Mouse (Mus musculus): Measurements from ENCODE around the gene Lgr6. TPM values are rescaled to one million over a fixed set of nuclear protein-coding genes. Genes with fewer than 3 reads are reported as not detected.

The Lgr6 gene
- total RNA-seq (2022): 1 to 10 TPM; 1.2 to 2.4 (median 1.7) TPM

DNA sequence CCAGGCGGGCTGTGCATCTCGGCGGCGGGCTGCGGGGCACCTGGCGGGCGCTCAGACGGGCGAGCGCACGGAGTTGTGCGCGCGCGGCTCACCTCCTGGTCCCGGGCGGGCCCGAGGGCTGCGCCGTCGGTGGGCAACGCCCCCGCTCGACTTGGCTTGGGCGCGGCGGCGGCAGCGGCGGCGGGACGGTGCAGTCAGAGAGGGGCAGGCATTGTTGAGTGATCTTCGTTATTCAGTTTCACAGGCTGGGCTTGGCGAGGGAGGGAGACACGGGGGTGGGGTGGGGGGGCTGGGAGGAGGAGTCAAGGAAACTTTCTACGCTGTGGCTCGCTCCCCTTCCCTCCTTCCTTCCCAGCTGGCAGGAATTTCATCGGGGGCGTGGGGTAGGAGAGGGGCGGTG, at the start of gene Lgr6:
Gene Lgr6, minus strand, starts transcription at position 153 of the 400 bp plus-strand sequence.
- no peak for DNase-seq (ENCODE audit: low spot score in 2 of 2)

DNA sequence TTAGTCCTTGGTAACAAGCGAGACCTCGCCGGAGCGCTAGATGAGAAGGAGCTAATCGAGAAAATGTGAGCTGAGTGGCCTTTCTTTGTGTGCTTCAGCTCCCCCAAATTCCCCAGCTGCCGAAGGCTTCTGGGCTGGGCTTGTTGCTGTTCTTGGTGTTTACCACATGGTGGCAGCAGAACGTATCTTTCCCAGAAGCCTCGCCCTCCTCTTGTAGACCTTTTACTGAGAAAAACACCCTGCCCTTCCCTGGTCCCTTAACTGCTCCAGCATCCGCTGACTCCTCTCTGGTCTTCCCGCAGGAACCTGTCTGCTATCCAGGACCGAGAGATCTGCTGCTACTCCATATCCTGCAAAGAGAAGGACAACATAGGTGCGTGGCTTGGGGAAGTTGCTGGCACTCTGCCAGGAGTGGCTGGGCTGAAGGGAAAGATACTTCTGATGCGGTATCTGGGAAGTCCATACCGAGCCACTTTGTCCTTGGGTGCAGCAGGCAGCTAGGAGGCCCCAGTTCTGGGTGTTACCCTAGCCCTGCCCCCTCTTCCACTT, 49.4 kb upstream of the Lgr6 start:
- DNase-seq (ENCODE audit: low spot score in 2 of 2): peak; percentile 70 to 80

DNA sequence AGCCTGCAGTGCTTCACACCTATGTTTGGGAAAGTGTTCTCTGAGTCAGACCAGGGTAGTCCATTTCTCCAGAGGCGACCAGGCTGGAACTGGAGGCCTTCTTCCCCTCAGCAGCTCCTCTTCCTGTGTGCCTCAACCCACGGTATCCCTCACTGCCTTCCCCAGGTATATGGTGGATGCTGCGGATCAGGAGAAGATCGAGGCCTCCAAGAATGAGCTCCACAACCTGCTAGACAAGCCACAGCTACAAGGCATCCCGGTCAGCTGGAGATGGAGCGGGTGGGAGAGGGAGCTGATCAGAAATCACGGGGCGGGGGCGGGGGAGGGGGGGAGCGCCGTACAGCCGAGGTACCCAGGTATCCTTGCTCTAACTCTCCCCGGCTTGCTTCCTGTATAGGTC, 48.9 kb upstream of the Lgr6 start:
- no peak for DNase-seq (ENCODE audit: low spot score in 2 of 2)

DNA sequence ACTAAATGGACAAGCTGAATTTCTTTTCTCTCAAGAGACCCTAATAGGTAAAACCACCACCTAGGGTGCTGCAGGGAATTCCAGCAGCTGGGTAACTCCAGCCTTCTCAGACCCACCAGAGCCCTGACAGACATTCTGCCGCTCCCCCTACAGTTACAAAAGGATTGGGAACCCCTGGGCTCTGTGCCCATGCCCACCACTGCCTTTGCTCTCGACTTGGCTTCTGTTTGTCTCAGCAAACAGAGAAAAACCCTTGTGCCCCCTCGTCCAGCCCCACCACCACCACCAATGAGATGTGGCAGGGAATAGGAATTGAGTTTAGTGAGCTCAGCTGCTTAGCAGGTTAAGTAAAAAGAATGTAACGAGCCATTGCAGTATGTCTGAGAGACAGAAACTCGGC, 43.9 kb upstream of the Lgr6 start:
- no peak for DNase-seq (ENCODE audit: low spot score in 2 of 2)

DNA sequence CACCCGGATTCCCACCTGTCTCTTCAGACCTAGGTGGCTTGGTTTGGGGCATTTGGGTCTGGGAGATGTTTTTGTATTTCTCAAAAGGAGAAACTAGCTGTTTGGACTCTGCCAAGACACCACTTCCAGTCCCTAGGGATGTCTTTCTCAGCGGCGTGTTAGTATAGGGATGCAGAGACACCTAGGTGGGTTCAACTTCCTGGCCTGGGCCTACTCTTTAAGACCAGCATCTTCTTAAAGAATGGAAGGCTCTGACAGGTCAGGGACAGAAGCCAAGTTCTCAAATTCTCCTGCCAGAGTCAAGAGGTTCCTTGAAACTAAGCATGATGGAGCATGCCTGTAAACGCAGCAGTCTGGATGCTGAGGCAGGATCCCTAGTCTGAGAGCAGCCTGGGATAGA, 43.4 kb upstream of the Lgr6 start:
- no peak for DNase-seq (ENCODE audit: low spot score in 2 of 2)

DNA sequence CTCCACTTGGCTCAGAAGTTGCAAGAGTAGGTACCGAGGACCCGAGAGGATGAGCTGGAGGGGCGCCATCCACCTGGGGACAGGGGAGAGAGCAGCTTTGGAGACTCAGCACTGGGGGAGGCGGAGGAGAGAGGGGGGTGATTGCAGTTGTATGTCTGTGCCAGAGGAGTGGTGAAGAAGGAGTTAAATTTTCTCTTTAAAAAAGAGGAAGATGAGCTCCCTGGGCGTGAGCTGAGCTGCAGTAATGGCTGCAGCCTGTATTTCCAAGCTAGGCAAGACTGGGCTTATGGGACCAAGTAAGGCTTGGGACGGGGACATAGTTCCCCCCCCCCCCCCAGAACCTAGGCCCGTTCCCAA, 42.6 kb upstream of the Lgr6 start:
- DNase-seq (ENCODE audit: low spot score in 2 of 2): no peak

DNA sequence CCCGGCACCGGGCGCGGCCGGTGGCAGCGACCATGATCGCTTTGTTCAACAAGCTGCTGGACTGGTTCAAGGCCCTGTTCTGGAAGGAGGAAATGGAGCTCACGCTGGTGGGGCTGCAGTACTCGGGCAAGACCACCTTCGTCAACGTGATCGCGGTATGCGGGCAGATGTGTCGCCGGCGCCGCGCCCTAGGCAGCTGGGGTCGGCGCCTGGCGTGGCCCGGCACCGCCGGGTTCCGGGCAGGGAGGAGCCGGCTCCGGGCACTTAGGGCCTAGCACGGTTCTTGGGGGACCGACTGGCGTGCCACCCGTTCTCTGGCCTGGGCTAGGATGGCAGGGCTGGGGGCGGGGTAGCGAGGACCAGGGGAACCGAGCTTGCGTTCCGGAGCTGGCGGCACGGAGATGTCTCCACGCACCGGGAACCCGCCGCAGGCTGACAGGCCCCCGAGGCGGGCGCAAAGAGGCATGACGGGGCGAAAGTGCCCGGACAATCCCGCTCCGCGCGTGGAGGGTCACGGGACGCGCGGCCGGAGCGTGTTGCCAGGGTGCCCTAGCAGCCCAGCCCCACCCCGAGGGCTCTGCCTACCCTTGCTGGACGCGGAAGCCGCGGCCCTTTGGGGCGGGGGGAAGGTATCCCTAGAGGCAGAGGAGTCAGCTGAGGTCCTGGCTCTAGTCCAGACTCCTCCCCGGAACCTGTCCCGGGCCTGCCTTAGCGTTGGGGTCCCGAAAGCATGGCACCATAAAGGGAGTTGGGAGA, 42.0 kb upstream of the Lgr6 start:
- DNase-seq (ENCODE audit: low spot score in 2 of 2): peak in 1 of 2 experiments; percentile 83

DNA sequence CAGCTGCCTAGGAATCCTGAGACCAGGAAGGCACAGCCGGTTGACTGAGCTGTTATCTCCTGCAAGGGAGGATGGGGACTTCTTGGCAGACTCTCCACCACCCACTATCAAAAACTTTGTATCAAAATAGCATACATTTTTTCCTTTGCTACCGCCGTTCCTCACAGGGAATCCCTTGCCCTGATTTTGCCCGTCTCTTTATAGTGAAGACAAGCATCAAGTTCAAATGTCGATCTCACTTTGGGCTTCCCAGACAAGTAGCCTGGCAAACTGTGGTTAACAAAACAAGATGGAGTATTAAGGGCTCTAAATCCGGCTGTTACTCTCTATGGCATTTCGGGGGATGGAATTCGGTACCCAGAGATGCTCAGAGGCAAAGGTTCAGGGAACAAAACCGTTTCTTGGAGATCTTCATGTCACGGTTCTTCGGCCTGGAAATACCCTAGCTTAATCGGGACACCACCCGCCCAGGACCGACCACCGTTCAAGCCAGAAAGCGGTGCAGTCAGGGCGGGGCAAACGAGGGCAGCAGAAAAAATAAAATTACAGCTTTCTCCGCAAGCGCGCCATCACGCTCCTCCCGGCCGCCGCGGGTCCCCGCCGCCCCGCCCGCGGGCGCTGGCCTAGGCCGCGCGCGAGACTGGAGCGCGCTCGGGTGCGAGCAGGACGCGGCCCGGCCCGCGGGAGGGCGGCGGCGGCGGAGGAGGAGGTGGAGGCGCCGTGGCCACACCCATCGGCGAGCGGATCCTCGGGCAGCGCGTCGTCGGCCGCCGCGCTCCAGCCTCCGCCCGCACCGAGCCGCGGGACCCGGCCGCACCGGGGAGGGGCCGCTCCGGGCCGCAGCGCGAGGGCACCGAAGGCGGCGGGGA, 41.2 kb upstream of the Lgr6 start, which contains the start of gene Arl8a:
Gene Arl8a, plus strand, starts transcription at position 748 of the 869 bp plus-strand sequence.
- DNase-seq (ENCODE audit: low spot score in 2 of 2): peak; percentile 58 to 82

DNA sequence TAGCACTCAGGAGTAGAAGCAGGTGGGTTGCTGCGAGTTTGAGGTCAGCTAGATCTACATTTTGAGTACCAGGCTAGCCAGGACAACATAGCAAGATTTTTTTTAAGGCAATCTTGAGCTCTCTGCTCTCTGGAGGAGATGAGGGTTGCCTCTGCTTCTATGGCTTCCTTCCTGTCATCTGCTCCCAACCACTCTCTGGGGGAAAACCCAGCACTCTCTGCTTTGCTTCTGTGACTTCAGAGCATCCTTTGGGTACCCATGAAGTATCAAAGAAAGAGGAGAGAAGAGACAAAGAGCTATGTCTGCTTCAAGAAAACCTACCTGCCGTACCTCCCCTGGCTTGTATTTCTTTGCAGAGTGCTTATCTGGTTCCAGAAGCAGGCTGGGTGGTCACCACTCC, 38.9 kb upstream of the Lgr6 start:
- DNase-seq (ENCODE audit: low spot score in 2 of 2): no peak

DNA sequence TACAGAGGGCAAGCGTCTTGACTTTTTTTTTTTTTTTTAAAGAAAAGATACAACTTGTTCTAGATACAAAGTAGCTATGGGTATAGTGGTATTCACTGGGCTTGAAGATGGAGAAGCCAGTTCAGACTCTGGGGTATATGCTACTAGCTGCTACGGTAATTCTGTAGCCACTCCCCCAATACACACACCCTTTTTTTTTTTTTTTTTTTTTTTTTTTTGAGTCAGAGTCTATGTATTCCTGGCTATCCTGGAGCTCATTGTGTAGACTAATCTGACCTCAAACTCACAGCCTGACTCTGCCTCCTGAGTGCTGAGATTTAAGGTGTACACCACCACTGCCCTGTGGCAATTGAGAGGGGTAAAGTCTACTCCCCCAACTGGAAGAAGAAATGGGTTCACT, 37.4 kb upstream of the Lgr6 start:
- DNase-seq (ENCODE audit: low spot score in 2 of 2): no peak

DNA sequence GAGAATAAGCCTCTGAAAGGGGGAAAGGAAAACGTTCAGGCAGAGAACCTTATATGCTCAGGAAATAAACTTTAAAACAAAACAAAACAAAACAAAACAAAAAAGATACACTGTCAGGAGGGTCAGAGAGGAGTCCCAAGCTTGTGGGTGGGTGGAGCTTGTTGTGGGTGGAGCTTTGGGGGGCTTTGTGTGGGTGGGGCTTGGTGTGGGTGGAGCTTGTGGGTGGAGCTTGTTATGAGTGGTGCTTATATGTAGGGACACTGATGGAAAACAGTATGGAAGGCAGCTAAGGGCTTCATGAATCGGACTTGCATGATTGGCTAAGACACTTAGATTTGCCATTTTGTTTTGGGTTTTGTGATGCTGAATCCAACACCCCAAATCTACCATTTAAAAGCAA, 34.8 kb upstream of the Lgr6 start:
- no peak for DNase-seq (ENCODE audit: low spot score in 2 of 2)

DNA sequence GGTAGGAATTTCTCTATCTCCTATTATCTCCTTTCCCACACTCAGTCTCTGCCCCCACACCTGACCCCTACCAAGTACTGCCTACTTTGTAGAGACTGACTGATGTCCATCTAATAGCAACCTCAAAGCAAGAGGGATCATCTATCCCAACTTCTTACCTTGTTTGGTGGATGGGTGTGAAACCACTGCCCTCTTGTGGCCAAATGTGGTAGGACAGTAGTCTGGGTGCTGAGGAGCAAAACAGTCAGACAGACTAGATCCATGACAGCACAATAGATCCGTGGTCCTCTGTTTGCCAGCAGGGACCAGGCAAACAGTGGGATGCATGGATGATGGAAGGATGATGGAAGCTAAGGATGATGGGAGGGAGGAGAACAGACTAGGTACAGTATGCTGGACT, 31.4 kb upstream of the Lgr6 start:
- no peak for DNase-seq (ENCODE audit: low spot score in 2 of 2)

DNA sequence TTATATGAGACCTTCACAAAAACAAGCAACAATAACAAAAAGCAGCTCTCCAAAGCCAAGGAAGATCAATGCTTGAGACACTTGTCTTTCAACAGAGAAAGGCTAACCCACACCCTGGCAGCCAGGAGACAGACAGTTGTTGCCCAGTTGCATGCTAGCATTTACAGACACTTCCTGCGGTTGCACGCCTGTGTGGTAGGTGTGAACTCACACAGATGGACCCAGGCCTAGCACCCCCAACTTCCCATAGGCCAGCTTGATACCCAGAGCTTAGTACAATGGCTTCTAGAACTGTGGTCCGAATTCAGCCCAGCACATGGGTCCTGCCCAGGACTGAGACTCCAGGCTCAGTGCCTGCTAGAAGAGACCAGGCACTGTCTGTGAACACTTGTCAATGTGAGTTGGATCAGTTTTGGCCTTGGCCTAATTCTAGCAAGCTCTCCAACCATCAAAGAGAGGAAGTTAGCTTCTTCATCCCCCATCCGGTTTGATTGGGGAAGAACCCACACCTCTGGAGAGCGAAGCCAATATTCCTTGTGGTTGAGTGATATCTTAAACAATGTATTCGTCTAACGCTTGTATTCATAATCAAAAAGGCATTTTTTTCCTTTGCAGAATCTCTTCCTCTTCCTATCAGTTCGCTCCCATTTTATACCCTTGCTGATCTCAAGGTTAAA, 30.2 kb upstream of the Lgr6 start:
- no peak for DNase-seq (ENCODE audit: low spot score in 2 of 2)

DNA sequence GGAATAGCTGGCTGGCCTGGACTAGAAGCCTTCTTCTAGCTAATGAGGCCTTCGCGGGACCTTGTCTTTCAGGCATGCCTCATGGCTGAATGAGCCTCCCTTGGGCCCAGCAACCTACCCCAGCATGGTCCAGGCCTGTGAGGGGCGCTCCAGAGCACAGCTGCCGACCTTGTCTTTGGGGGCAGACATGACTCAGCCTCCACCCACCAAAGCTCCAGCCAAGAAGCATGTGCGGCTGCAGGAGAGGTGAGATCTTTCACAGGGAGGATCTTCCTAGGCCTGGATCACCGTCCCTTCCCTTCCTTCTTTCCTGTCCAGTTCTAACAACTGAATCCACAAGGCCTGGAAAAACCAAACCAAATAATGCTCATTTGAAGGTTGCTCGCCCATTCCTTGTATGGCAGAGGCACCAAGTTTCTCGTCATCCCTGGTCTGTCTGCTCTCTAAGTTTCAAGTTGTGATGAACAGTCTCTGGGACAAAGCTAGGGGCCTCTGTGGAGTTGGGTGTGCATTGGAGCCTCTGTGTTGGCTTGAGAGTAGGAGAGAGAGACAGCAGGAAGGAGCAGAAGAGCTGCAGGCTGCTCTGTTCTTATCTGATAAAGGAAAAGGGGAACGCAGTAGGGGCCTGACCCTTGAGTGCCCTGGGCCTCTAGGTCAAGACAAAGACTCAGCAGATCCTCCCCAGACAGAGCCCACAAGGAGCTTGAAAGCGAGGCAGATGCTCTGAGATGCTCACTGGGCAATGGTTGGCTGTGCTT, 28.8 kb upstream of the Lgr6 start:
- DNase-seq (ENCODE audit: low spot score in 2 of 2): no peak

DNA sequence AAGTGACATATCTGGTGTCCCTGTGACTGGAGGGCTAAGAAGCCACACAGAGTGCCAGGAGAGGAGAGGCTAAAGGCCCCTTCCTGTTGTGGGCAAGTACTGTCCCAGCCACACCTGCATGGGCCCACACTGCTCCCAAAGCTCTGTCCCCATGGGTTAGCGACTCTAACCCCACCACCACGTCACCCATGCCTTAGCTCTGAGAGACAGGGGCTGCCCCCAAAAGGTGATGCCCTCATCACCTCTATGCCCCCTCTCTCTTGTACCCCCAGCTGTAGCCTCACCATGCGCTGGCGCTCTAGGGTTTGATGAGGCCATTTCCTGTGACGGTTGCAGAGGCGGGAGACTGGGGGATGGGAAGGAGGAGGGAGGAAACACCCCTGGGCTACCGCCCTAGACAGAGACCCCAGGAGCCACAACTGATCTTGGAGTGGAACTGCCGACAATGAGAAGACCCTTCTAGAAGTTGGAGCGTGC, 27.9 kb upstream of the Lgr6 start:
- no peak for DNase-seq (ENCODE audit: low spot score in 2 of 2)

DNA sequence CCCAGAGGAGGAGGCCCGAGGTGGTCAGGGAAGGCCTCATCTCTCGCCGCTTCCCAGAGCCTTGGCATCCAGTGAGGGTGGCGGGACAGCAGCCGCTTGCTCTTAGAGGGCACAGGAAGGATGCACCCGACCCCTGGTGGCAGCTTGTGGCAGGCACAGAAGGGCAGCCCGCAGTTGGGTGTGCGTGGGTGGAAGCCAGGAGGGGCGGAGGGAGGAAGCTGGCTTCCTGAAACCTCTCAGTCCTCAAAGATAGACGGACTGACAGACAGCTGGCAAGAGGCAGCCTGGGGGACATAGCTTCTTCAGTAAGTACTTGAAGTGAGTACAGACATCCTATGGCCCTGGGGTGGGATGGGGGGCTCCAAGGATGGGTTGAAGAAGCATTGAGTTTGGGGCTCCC, 27.4 kb upstream of the Lgr6 start, which contains the start of gene Ptpn7:
Gene Ptpn7, plus strand, starts transcription at position 228 of the 400 bp plus-strand sequence.
- DNase-seq (ENCODE audit: low spot score in 2 of 2): no peak

DNA sequence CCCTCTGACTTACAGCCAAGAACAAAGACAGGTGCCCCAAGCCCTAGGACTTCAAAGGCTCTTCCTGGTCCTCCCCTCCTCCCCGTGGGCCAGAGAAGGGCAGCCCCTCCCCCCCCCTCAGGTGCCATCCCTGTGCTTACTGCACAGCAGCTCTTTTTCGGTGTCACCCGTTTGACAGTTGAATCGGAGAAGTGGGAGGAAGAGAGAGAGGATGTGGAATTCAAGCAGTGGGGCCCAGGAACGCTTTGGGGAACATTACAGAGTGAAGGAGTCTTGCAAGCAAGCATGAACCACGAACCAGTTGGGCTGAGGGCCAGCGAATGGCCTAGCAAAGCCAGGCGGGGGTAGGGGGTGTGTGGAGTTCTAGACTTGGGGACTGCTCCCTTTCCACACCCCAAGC, 26.5 kb upstream of the Lgr6 start:
- no peak for DNase-seq (ENCODE audit: low spot score in 2 of 2)

DNA sequence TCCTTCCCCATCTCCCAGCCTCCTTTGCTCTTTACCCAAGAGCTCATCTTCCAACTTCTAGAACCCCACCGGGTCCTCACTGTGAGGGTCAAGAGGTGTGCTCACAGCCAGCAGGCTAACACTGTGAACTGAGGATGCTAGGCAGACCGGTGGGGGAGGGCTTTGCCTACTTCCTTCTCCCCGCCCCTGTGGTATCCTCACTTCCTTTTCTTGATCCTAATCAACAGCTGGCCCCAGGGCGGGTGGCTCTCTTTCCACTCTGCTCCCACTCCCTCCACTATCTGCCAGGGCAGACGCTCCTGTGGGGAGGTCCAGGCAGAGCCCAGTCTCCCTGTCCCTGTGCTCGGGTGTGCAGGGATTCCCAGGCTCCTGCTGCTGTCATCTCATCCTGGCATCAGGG, 26.0 kb upstream of the Lgr6 start:
- no peak for DNase-seq (ENCODE audit: low spot score in 2 of 2)

DNA sequence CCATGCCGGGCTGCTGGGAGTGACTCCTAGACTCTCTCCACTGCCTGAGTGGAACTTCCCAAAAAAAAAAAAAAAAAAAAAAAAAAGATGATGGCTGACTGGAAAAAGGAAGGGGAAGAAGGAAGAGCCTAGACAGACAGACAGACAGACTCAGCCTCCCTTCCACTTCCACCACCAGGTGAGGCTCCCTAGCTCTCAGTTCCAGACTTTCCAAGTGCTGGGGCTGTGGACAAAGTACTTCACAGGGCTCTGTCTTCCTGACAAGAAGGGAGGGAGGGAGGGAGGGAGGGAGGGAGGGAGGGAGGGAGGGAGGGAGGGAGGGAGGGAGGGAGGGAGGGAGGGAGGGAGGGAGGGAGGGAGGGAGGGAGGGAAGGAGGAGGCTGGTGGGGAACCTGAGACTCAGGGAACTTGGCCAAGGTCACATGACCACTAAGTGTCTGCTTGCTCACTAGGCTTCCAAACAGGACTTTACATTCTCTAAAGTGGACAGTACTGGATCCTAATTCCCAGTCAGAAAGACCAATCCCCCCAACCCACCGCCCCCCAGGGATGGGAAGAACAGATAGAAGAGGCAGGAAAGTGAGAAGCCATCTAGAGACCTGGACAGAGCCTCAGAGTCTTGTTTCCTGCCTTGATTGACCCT, 25.4 kb upstream of the Lgr6 start:
- DNase-seq (ENCODE audit: low spot score in 2 of 2): no peak

DNA sequence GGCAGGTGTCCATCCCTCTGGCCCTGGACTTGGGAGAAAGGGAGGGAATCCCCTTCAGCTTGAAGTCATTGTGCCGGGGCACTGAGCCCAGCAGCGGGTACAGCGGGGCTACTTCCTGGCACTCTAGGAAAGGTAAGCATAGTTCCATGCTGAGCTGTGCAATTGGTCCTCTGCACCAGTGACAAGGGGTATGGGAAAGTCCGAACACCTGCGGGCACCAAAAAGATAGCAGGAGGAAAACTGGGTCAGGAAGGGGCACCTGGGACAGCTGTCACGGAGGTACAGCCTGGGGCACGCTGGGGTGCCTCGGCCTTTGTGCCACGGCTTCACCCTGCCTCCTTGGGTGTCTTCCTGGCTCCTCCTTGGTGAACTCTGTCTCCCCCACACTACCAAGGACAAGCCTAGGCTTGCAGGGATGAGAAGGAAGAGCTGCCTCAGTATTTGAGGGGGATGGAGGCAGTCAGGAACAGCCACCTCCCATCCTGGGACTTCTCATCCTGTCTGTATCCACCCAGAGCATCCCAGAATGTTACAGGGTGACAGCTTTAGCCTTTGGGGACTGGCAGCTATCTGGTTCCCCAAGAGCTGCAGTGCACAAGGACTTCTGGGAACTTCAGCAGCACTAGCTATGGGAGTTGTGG, 24.6 kb upstream of the Lgr6 start:
- DNase-seq (ENCODE audit: low spot score in 2 of 2): no peak
